Mouse (Mus musculus) midbrain, embryonic 13.5 days (tissue): ENCODE results near the gene Ptprm. TPM values are rescaled to one million over a fixed set of nuclear protein-coding genes. Genes with fewer than 3 reads are reported as not detected.

ENCODE experiments used
- ATAC-seq: fragments of 200-750 bp; cut with Nextera tagmentation; 2 replicates; pipeline ENCODE4 v1.8.0; 2017; ENCODE audit warnings: mild to moderate bottlenecking, moderate TSS enrichment, moderate library complexity
- H3K27ac ChIP-seq: fragments of 300-500 bp; sonication (generic); 2 replicates; pipeline ENCODE4 v1.5.1; 2015; ENCODE audit warnings: inconsistent platforms, mild to moderate bottlenecking, moderate library complexity
- H3K27me3 ChIP-seq: fragments of 300-500 bp; sonication (generic); 2 replicates; pipeline ENCODE4 v1.6.1; 2015; ENCODE audit warnings: mild to moderate bottlenecking, inconsistent platforms
- H3K36me3 ChIP-seq: fragments of 300-500 bp; sonication (generic); 2 replicates; pipeline ENCODE4 v1.6.1; 2015; ENCODE audit warnings: mild to moderate bottlenecking, inconsistent platforms
- H3K4me1 ChIP-seq: fragments of 300-500 bp; sonication (generic); replicated peaks from 2 replicates; pipeline ENCODE4 v1.6.1; 2015; ENCODE audit warnings: inconsistent platforms
- H3K4me2 ChIP-seq: fragments of 300-500 bp; sonication (generic); replicated peaks from 2 replicates; pipeline ENCODE4 v1.6.1; 2015; ENCODE audit warnings: moderate library complexity, mild to moderate bottlenecking, inconsistent platforms
- H3K4me3 ChIP-seq: fragments of 300-500 bp; sonication (generic); replicated peaks from 2 replicates; pipeline ENCODE4 v1.5.1; 2015; ENCODE audit warnings: mild to moderate bottlenecking, inconsistent platforms
- H3K9ac ChIP-seq: fragments of 300-500 bp; sonication (generic); replicated peaks from 2 replicates; pipeline ENCODE4 v1.6.1; 2015; ENCODE audit warnings: mild to moderate bottlenecking, inconsistent platforms
- H3K9me3 ChIP-seq: fragments of 300-500 bp; sonication (generic); 2 replicates; pipeline ENCODE4 v1.6.1; 2016; ENCODE audit warnings: mild to moderate bottlenecking, inconsistent platforms
- WGBS: fragments of 180-500 bp; shearing (Covaris S2); methylation state at CpG from one replicate; pipeline ENCODE4 v1.1.7; 2015; 5-methylcytosine and 5-hydroxymethylcytosine counted together
- polyA plus RNA-seq: library from polyadenylated mRNA; unstranded; fragments of >200 nt; fragmentation: Nextera tagmentation; extraction: Ambion mirVana; gene quantifications from 2 replicates; pipeline ENCODE4 v1.2.1, GENCODE M21; 2015

Gene Ptprm
- polyA plus RNA-seq, 1 experiment from 2014 or later, result 10.6 TPM

- Histone ChIP-seq H3K9me3 (no peaks in the 10 kb centered on the region), H3K4me1 (peaks cover 8% of the 10 kb centered on the region), H3K36me3 (no peaks in the 10 kb centered on the region), H3K4me2 (no peak overlapping the region), H3K27ac (no peak overlapping the region), H3K27me3 (peaks cover 17% of the 10 kb centered on the region), H3K4me3 (no peak overlapping the region), H3K9ac (no peak overlapping the region)
- no peak for ATAC-seq
- 93% methylated on average over 5 of the region's 5 CpGs for WGBS
Measured at GRCm38 (mm10) chr17:67359578-67359977, 5.3 kb upstream of the Ptprm start.

DNA sequence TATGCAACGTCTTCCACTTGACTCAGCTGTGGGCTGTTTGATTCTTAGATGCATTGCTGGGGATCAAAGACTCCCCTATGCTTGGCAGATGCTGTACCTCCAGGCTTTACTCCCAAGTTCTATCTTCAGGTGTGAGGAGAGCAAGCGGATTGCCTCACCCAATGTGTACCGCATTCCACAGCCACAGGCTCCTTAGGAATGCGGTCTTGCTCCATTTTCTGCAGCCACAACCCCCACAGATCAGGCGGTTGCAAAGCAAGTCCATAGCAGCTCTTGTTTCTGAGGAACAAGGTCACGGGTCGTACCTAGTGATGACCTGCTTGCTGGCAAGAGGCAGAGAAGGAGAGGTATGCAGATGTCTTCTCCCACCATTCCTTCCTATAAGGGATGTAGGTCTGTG lies 4.3 kb upstream of the Ptprm start:
- no peak for ATAC-seq
- no peak overlapping the region for H3K9ac ChIP-seq
- peaks cover 19% of the 10 kb centered on the region for H3K27me3 ChIP-seq
- no peak overlapping the region for H3K4me2 ChIP-seq
- H3K27ac ChIP-seq, result no peak overlapping the region
- no peak overlapping the region for H3K4me3 ChIP-seq
- 91% methylated on average over 7 of the region's 7 CpGs for WGBS
- peaks cover 12% of the 10 kb centered on the region for H3K4me1 ChIP-seq
- H3K9me3 ChIP-seq, result no peaks in the 10 kb centered on the region
- no peaks in the 10 kb centered on the region for H3K36me3 ChIP-seq

DNA sequence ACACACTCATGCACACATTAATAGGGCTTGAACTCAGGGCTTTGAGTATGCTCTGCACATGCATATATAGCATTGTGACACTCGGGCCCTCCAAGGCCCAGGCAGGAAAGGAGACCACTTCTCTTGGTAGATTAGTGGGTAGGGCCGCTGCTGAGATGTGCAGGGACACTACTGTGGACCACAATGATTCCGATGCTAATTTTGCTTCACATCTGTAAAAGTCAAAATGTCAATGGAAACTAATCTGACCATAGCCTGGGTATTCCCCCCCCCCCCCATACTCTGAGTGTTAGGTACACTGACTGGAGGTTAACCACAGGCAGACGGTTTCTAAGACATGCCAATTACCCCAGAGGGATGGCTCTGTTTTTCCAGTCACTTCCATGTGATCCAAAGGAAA lies 2.9 kb upstream of the Ptprm start:
- Histone ChIP-seq H3K27ac (no peak overlapping the region), H3K27me3 (peaks cover 32% of the 10 kb centered on the region), H3K4me3 (no peak overlapping the region), H3K9me3 (no peaks in the 10 kb centered on the region), H3K4me2 (no peak overlapping the region), H3K4me1 (peaks cover 24% of the 10 kb centered on the region), H3K36me3 (no peaks in the 10 kb centered on the region), H3K9ac (no peak overlapping the region)
- no peak for ATAC-seq
- WGBS, result 85% methylated on average over 4 of the region's 4 CpGs

GRCm38 (mm10) chr17:67355251-67355650 lies 994 bp upstream of the Ptprm start:
- WGBS, result 34% methylated on average over 5 of the region's 5 CpGs
- peaks cover 29% of the 10 kb centered on the region for H3K4me1 ChIP-seq
- H3K27ac ChIP-seq, result no peak overlapping the region
- no peaks in the 10 kb centered on the region for H3K36me3 ChIP-seq
- ATAC-seq, result no peak
- peak overlapping the region; percentile 87 for H3K4me2 ChIP-seq
- H3K9ac ChIP-seq, result no peak overlapping the region
- H3K4me3 ChIP-seq, result peak overlapping the region; percentile 72
- no peaks in the 10 kb centered on the region for H3K9me3 ChIP-seq
- H3K27me3 ChIP-seq, result peaks cover 47% of the 10 kb centered on the region

DNA sequence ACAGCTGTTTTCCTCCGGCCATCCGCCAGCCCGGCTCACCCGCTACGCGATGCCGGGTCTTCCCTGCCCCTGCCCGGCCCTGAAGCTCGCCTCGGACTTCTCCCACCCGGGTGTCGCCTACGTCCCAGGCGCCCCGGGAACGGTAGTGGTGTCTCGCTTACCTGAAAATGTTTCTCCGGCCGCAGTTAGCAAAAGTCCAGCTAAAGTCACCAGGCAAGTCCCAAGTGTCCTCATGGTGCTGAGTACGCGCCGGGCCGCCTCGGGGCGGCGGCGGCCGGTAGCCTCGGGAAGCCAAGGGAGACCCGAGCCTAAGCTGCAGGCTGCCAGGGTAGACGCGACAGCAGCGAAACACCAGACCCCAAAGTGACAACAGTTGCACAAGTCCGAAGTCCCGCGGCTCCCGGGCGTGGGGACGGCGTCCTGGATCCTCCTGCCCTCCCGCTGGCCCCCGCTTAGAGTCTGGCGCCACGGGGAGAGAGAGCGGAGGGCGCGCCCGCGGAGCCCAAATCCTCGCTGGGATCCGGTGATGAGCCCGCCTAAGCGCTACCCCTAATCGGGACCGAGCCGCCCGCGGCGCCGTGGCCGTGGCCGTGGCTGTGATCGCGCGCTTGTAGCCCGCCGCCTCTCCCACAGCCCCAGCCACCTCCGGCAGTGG lies 334 bp downstream of the Ptprm start:
- H3K36me3 ChIP-seq, result no peaks in the 10 kb centered on the region
- peak; percentile 39 for ATAC-seq
- H3K9me3 ChIP-seq, result no peaks in the 10 kb centered on the region
- H3K9ac ChIP-seq, result peak overlapping the region; percentile 75
- under 1% methylated on average over 65 of the region's 68 CpGs for WGBS
- H3K27ac ChIP-seq, result peak overlapping the region; percentile 60
- peaks cover 46% of the 10 kb centered on the region for H3K27me3 ChIP-seq
- peak overlapping the region; percentile 87 for H3K4me2 ChIP-seq
- H3K4me1 ChIP-seq, result peaks cover 29% of the 10 kb centered on the region
- peak overlapping the region; percentile 72 for H3K4me3 ChIP-seq

DNA sequence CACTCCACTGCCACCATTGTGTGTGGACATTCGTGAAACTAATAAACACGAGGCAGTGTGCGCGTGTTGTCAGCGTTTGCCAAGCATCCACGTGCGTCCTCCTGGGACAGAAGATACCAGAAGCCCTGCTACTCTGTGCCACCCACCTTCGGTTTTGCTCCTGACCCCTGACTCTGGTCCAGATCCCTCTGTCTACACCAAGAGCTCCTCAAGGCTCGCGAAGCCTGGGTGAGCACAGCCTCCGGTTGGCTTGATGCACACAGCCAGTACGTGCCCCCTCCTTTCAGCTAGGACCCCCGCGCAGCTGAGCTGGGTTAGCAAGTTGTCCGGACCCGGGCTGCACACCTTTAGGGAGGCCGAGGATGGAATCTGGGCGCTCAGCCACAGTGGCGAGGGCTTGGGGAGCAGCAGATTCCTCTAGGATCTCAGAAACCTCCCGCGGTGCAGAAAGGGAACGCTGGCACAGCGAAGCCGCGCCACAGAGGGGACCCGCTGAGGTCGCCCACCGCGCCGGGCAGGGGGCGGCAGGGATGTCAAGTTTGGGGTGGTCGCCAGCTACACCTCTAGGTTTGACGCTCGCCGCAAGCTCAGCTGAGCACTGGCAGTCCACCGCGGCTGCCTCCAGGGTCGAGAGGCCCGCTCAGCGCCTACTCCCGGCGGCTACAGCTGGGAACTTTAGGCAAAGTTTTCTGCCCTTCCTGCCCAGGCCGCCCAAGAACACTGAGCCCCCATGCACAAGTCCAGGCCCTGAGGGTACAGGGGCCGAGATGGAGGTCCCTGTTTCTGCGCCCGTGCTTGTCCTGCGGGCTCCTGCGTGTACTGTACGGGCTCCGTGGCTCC lies 1.1 kb downstream of the Ptprm start:
- peak; percentile 7; the same call in 1 of the 2 replicates for ATAC-seq
- peaks cover 29% of the 10 kb centered on the region for H3K4me1 ChIP-seq
- 2% methylated on average over 50 of the region's 50 CpGs for WGBS
- H3K27me3 ChIP-seq, result peaks cover 42% of the 10 kb centered on the region
- H3K27ac ChIP-seq, result no peak overlapping the region
- H3K4me2 ChIP-seq, result peak overlapping the region; percentile 87
- peak overlapping the region; percentile 72 for H3K4me3 ChIP-seq
- peak overlapping the region; percentile 75 for H3K9ac ChIP-seq
- no peaks in the 10 kb centered on the region for H3K9me3 ChIP-seq
- H3K36me3 ChIP-seq, result no peaks in the 10 kb centered on the region

DNA sequence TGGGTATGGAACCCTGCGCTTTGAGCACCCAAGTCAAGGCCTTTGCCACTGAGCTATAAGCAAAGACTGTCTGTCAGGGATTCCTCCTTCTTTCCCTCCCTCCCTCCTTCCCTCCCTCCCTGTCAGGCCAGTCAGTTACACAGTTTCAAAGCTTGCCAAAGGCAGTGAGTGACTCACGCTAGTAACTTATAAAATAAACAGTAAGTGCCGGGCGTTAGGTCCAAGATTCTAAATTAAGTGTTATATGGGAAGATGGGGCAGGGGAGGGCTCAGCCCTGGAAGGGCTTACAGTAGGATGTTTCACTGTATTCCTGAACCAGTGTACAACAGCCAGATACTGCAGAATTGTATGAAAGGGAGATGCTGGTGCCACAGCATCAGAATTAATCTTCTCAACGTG lies 2.8 kb downstream of the Ptprm start:
- H3K9ac ChIP-seq, result no peak overlapping the region
- WGBS, result 62% methylated on average over 5 of the region's 5 CpGs
- no peak overlapping the region for H3K27ac ChIP-seq
- H3K4me1 ChIP-seq, result peaks cover 29% of the 10 kb centered on the region
- H3K4me2 ChIP-seq, result peak overlapping the region; percentile 87
- no peaks in the 10 kb centered on the region for H3K9me3 ChIP-seq
- no peaks in the 10 kb centered on the region for H3K36me3 ChIP-seq
- no peak overlapping the region for H3K4me3 ChIP-seq
- ATAC-seq, result no peak
- H3K27me3 ChIP-seq, result peaks cover 40% of the 10 kb centered on the region

DNA sequence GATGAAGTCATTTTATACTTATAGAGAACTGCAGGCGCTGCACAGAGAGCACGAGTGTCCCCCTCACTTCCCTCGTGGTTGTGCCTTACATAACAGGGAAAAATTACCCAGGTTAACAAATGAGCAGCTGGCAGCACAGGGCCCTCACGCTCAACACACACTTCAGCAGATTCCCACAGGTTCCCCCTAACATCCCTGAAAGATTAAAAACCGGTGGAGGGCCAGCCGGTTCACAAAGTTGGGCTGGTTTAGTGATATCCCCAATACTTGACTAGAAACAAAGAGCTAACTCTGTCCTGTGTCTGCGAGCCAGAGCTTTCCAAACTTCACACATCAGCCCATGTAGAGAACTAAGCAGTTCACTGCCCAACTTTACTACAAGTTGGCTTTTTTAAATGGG lies 3.7 kb downstream of the Ptprm start:
- Histone ChIP-seq H3K4me2 (no peak overlapping the region), H3K4me1 (peaks cover 29% of the 10 kb centered on the region), H3K9me3 (no peaks in the 10 kb centered on the region), H3K27me3 (peaks cover 33% of the 10 kb centered on the region), H3K9ac (no peak overlapping the region), H3K27ac (no peak overlapping the region), H3K36me3 (no peaks in the 10 kb centered on the region), H3K4me3 (no peak overlapping the region)
- ATAC-seq, result no peak
- 75% methylated on average over 7 of the region's 7 CpGs for WGBS

- Histone ChIP-seq H3K27ac (no peak overlapping the region), H3K4me3 (no peak overlapping the region), H3K9ac (no peak overlapping the region), H3K27me3 (peaks cover 33% of the 10 kb centered on the region), H3K9me3 (no peaks in the 10 kb centered on the region), H3K4me1 (peaks cover 24% of the 10 kb centered on the region), H3K4me2 (no peak overlapping the region), H3K36me3 (no peaks in the 10 kb centered on the region)
- no peak for ATAC-seq
- 93% methylated on average over 8 of the region's 8 CpGs for WGBS
Measured at GRCm38 (mm10) chr17:67349594-67349993, 4.7 kb downstream of the Ptprm start.

- H3K4me2 ChIP-seq, result no peak overlapping the region
- no peak overlapping the region for H3K9ac ChIP-seq
- H3K9me3 ChIP-seq, result no peaks in the 10 kb centered on the region
- no peak for ATAC-seq
- H3K36me3 ChIP-seq, result no peaks in the 10 kb centered on the region
- 87% methylated on average over 10 of the region's 10 CpGs for WGBS
- peaks cover 6% of the 10 kb centered on the region for H3K4me1 ChIP-seq
- peaks cover 15% of the 10 kb centered on the region for H3K27me3 ChIP-seq
- no peak overlapping the region for H3K4me3 ChIP-seq
- no peak overlapping the region for H3K27ac ChIP-seq
Measured at GRCm38 (mm10) chr17:67346921-67347320, 7.3 kb downstream of the Ptprm start.

DNA sequence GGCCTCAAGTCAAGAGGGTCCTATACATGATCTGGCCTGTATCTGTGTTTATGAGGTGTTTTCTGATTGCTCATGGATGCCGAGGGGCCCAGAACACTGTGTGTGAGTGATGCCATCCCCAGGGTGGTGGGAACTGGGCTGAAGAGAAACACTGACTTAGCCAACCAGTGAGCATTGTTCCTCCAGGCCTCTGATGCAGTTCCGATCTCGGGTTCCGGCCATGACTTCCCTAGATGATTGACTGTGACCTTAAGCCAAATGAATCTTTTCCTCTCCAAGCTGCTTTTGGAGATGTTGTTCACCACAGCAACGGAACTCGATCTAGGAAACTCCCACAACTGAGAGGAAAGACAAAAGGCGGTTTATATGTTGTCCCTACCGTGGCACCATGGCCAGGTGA lies 9.1 kb downstream of the Ptprm start:
- Histone ChIP-seq H3K4me1 (no peaks in the 10 kb centered on the region; the same call in 1 of the 2 replicates), H3K36me3 (no peaks in the 10 kb centered on the region), H3K27ac (no peak overlapping the region), H3K9me3 (no peaks in the 10 kb centered on the region), H3K27me3 (no peaks in the 10 kb centered on the region), H3K9ac (no peak overlapping the region), H3K4me3 (no peak overlapping the region), H3K4me2 (no peak overlapping the region)
- WGBS, result 95% methylated on average over 8 of the region's 8 CpGs
- ATAC-seq, result no peak

- Histone ChIP-seq H3K9ac (no peak overlapping the region), H3K4me3 (no peak overlapping the region), H3K27me3 (no peaks in the 10 kb centered on the region), H3K4me1 (no peaks in the 10 kb centered on the region; the same call in 1 of the 2 replicates), H3K9me3 (no peaks in the 10 kb centered on the region), H3K27ac (no peak overlapping the region), H3K36me3 (no peaks in the 10 kb centered on the region), H3K4me2 (no peak overlapping the region)
- WGBS, result 88% methylated on average over 2 of the region's 2 CpGs
- no peak for ATAC-seq
Measured at GRCm38 (mm10) chr17:67343471-67343870, 10.8 kb downstream of the Ptprm start.
